Mouse (Mus musculus) testis, postnatal 14 days (tissue): ENCODE measurements around the gene Mup18.
"Not testable (repeated sequence)": the region's sequence is repeated elsewhere in the genome, so short reads cannot be mapped to it uniquely, and the experiment has no call there.

ENCODE experiments used
- DNase-seq: peaks from one replicate; pipeline ENCODE4 v3.0.0; 2021; ENCODE audit warnings: low spot score

Gene Mup18

DNA sequence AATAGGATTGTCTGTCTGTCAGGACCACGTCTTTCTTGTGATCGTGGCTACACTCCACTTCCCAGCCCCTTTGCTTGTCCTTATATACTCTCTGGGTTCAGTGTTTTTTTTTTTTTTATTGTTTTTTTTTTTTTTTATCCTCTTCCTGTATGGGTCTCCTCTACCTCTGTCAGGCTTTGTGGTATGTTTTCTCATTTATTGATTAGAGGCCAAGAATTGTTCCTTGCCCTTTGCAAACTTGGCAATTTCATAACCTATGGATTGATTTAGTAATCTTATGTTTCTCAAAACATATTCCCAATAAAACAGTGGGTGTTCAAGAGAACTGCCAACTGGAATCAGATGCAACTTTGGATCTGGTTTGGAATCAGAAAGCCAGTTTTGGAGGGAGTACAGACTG is at the start of gene Mup18:
Mup18 (minus strand) TSS at position 101 of the 400 bp plus-strand sequence.
- DNase-seq = not testable (repeated sequence)

DNA sequence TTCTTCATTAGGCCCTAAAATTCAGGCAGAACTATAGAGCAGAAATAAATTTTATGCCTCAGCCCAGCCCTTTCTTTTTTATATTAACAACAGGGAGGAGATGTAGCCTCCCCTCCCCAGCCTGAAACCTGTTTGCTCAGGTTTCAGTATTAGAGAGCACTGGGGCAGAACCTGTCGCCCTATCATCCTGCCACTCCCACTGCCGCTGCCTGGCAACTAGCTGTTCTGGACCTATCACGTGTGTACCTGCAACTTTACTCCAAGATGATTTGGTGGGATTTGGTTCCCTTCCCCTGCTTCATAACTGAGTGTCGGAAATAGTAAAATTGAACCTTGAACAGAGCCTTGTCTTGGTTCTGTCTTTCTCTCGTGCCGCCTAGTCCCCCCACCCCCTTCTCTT is 40.4 kb upstream of the Mup18 start:
- DNase-seq = not testable (repeated sequence)
